Mouse (Mus musculus): Measurements from ENCODE around the gene Immp2l. TPM values are rescaled to one million over a fixed set of nuclear protein-coding genes. Genes with fewer than 3 reads are reported as not detected.

Immp2l gene
- total and polyA plus RNA-seq, 3 experiments: 0.50 to 31.4 (median 7.9) TPM

- ATAC-seq (ENCODE audit: extremely low read depth, insufficient number of reproducible peaks, low FRiP score, poor library complexity, severe bottlenecking): no peak
- Histone ChIP-seq H3K4me1 (ENCODE audit: insufficient read depth, low read depth, low read length) (no peaks in the 10 kb centered on the region), H3K36me3 (replicated peaks) (no peaks in the 10 kb centered on the region), H3K9me3 (replicated peaks) (no peaks in the 10 kb centered on the region), H3K27me3 (ENCODE audit: insufficient read depth, low read length) (peaks cover 2% of the 10 kb centered on the region; the same call in 1 of the 2 replicates), H3K4me3 (ENCODE audit: low read depth, low read length) (no peak overlapping the region)
- no peak for DNase-seq (ENCODE audit: low spot score)
- TF ChIP-seq CTCF (IDR thresholded peaks at IDR 0.05; ENCODE audit: low read depth, low read length): no peak
- no peak for TF ChIP-seq GATA1 (IDR thresholded peaks at IDR 0.05; ENCODE audit: borderline replicate concordance, low read length)
- TF ChIP-seq TAL1 (conservative IDR thresholded peaks at IDR 0.05; ENCODE audit: low read depth, low read length): no peak
- TF ChIP-seq POLR2AphosphoS5 (IDR thresholded peaks at IDR 0.05; ENCODE audit: insufficient replicate concordance, low read depth, low read length): no peak
- TF ChIP-seq GATA2 (IDR thresholded peaks at IDR 0.05; ENCODE audit: borderline replicate concordance, low read depth, low read length): no peak
Measured at GRCm38 (mm10) chr12:41674861-41675260, 651.0 kb downstream of the Immp2l start.

- DNase-seq (ENCODE audit: low spot score) (no peak), ATAC-seq (ENCODE audit: extremely low read depth, insufficient number of reproducible peaks, low FRiP score, poor library complexity, severe bottlenecking) (no peak)
- H3K4me1 ChIP-seq (ENCODE audit: insufficient read depth, low read depth, low read length): no peaks in the 10 kb centered on the region
- no peaks in the 10 kb centered on the region for H3K36me3 ChIP-seq (replicated peaks)
- no peak overlapping the region for H3K4me3 ChIP-seq (ENCODE audit: low read depth, low read length)
- no peaks in the 10 kb centered on the region for H3K9me3 ChIP-seq (replicated peaks)
- H3K27me3 ChIP-seq (ENCODE audit: insufficient read depth, low read length): no peaks in the 10 kb centered on the region
- TF ChIP-seq GATA1 (IDR thresholded peaks at IDR 0.05; ENCODE audit: borderline replicate concordance, low read length): no peak
- TF ChIP-seq POLR2AphosphoS5 (IDR thresholded peaks at IDR 0.05; ENCODE audit: insufficient replicate concordance, low read depth, low read length): no peak
- TF ChIP-seq GATA2 (IDR thresholded peaks at IDR 0.05; ENCODE audit: borderline replicate concordance, low read depth, low read length): no peak
- TF ChIP-seq CTCF (IDR thresholded peaks at IDR 0.05; ENCODE audit: low read depth, low read length): no peak
- TF ChIP-seq TAL1 (conservative IDR thresholded peaks at IDR 0.05; ENCODE audit: low read depth, low read length): no peak
Measured at GRCm38 (mm10) chr12:41680141-41680540, 656.3 kb downstream of the Immp2l start.

GRCm38 (mm10) chr12:41682141-41682540 lies 658.3 kb downstream of the Immp2l start:
- Histone ChIP-seq H3K9me3 (replicated peaks) (no peaks in the 10 kb centered on the region), H3K36me3 (replicated peaks) (no peaks in the 10 kb centered on the region), H3K4me3 (ENCODE audit: low read depth, low read length) (no peak overlapping the region), H3K27me3 (ENCODE audit: insufficient read depth, low read length) (no peaks in the 10 kb centered on the region), H3K4me1 (ENCODE audit: insufficient read depth, low read depth, low read length) (no peaks in the 10 kb centered on the region)
- no peak for TF ChIP-seq GATA2 (IDR thresholded peaks at IDR 0.05; ENCODE audit: borderline replicate concordance, low read depth, low read length)
- TF ChIP-seq POLR2AphosphoS5 (IDR thresholded peaks at IDR 0.05; ENCODE audit: insufficient replicate concordance, low read depth, low read length): no peak
- no peak for TF ChIP-seq CTCF (IDR thresholded peaks at IDR 0.05; ENCODE audit: low read depth, low read length)
- no peak for TF ChIP-seq TAL1 (conservative IDR thresholded peaks at IDR 0.05; ENCODE audit: low read depth, low read length)
- no peak for TF ChIP-seq GATA1 (IDR thresholded peaks at IDR 0.05; ENCODE audit: borderline replicate concordance, low read length)
- DNase-seq (ENCODE audit: low spot score) (no peak), ATAC-seq (ENCODE audit: extremely low read depth, insufficient number of reproducible peaks, low FRiP score, poor library complexity, severe bottlenecking) (no peak)

GRCm38 (mm10) chr12:41689809-41690208 lies 665.9 kb downstream of the Immp2l start:
- ATAC-seq (ENCODE audit: extremely low read depth, insufficient number of reproducible peaks, low FRiP score, poor library complexity, severe bottlenecking): no peak
- no peaks in the 10 kb centered on the region for H3K9me3 ChIP-seq (replicated peaks)

GRCm38 (mm10) chr12:41710608-41711007 lies 686.7 kb downstream of the Immp2l start:
- H3K27me3 ChIP-seq (ENCODE audit: insufficient read depth, low read length): no peaks in the 10 kb centered on the region
- H3K4me1 ChIP-seq (ENCODE audit: insufficient read depth, low read depth, low read length): no peaks in the 10 kb centered on the region
- no peaks in the 10 kb centered on the region for H3K36me3 ChIP-seq (replicated peaks)
- DNase-seq (ENCODE audit: low spot score) (no peak), ATAC-seq (ENCODE audit: extremely low read depth, insufficient number of reproducible peaks, low FRiP score, poor library complexity, severe bottlenecking) (no peak)
- TF ChIP-seq CTCF (IDR thresholded peaks at IDR 0.05; ENCODE audit: low read depth, low read length) (no peak), GATA2 (IDR thresholded peaks at IDR 0.05; ENCODE audit: borderline replicate concordance, low read depth, low read length) (no peak), POLR2AphosphoS5 (IDR thresholded peaks at IDR 0.05; ENCODE audit: insufficient replicate concordance, low read depth, low read length) (no peak), GATA1 (IDR thresholded peaks at IDR 0.05; ENCODE audit: borderline replicate concordance, low read length) (no peak), TAL1 (conservative IDR thresholded peaks at IDR 0.05; ENCODE audit: low read depth, low read length) (no peak)
- H3K4me3 ChIP-seq (ENCODE audit: low read depth, low read length): no peak overlapping the region
- H3K9me3 ChIP-seq (replicated peaks): no peaks in the 10 kb centered on the region

More at GRCm38 (mm10) chr12:41689809-41690208, 665.9 kb downstream of the Immp2l start:
- Histone ChIP-seq H3K36me3 (replicated peaks) (no peaks in the 10 kb centered on the region), H3K27me3 (ENCODE audit: insufficient read depth, low read length) (no peaks in the 10 kb centered on the region), H3K4me1 (ENCODE audit: insufficient read depth, low read depth, low read length) (no peaks in the 10 kb centered on the region), H3K4me3 (ENCODE audit: low read depth, low read length) (no peak overlapping the region)
- no peak for TF ChIP-seq POLR2AphosphoS5 (IDR thresholded peaks at IDR 0.05; ENCODE audit: insufficient replicate concordance, low read depth, low read length)
- TF ChIP-seq TAL1 (conservative IDR thresholded peaks at IDR 0.05; ENCODE audit: low read depth, low read length): no peak
- no peak for TF ChIP-seq GATA2 (IDR thresholded peaks at IDR 0.05; ENCODE audit: borderline replicate concordance, low read depth, low read length)
- no peak for TF ChIP-seq GATA1 (IDR thresholded peaks at IDR 0.05; ENCODE audit: borderline replicate concordance, low read length)
- no peak for TF ChIP-seq CTCF (IDR thresholded peaks at IDR 0.05; ENCODE audit: low read depth, low read length)
- DNase-seq (ENCODE audit: low spot score): no peak

- no peak for DNase-seq (ENCODE audit: low spot score)
- no peaks in the 10 kb centered on the region for H3K36me3 ChIP-seq (replicated peaks)
- no peak for TF ChIP-seq TAL1 (conservative IDR thresholded peaks at IDR 0.05; ENCODE audit: low read depth, low read length)
- TF ChIP-seq POLR2AphosphoS5 (IDR thresholded peaks at IDR 0.05; ENCODE audit: insufficient replicate concordance, low read depth, low read length): no peak
- TF ChIP-seq CTCF (IDR thresholded peaks at IDR 0.05; ENCODE audit: low read depth, low read length): no peak
- TF ChIP-seq GATA1 (IDR thresholded peaks at IDR 0.05; ENCODE audit: borderline replicate concordance, low read length): no peak
- TF ChIP-seq GATA2 (IDR thresholded peaks at IDR 0.05; ENCODE audit: borderline replicate concordance, low read depth, low read length): no peak
- H3K4me1 ChIP-seq (ENCODE audit: insufficient read depth, low read depth, low read length): no peaks in the 10 kb centered on the region
- no peak overlapping the region for H3K4me3 ChIP-seq (ENCODE audit: low read depth, low read length)
- ATAC-seq (ENCODE audit: extremely low read depth, insufficient number of reproducible peaks, low FRiP score, poor library complexity, severe bottlenecking): no peak
- H3K27me3 ChIP-seq (ENCODE audit: insufficient read depth, low read length): no peaks in the 10 kb centered on the region
- H3K9me3 ChIP-seq (replicated peaks): no peaks in the 10 kb centered on the region
Measured at GRCm38 (mm10) chr12:41716946-41717345, 693.1 kb downstream of the Immp2l start.
